Comparison of ENCODE assay signal across 8 mouse cellular contexts in genomic region chr16:87698692-87699305, GRCm38 (mm10). TPM values are rescaled to one million over a fixed set of nuclear protein-coding genes. Genes with fewer than 3 reads are reported as not detected.
DNase-seq lines count a peak whose midpoint lies in the region; ATAC-seq and TF ChIP-seq lines count a peak whose summit lies in the region.

Gene Bach1, plus strand, starts transcription at chr16:87698945.

- under 1% methylated on average over 82 of the region's 84 CpGs for WGBS in heart, embryonic 10.5 days
- 1% methylated on average over 63 of the region's 84 CpGs for WGBS in kidney, embryonic 15.5 days
- WGBS in liver, embryonic 11.5 days: under 1% methylated on average over 71 of the region's 84 CpGs
- WGBS in stomach, embryonic 14.5 days: under 1% methylated on average over 80 of the region's 84 CpGs

- peak within 1 kb of the TSS; percentile 76 for H3K4me2 ChIP-seq in kidney, embryonic 15.5 days
- H3K4me2 ChIP-seq in liver, embryonic 11.5 days: peak within 1 kb of the TSS; percentile 59
- H3K4me2 ChIP-seq in stomach, embryonic 14.5 days (replicated peaks; ENCODE audit: low read depth, low read length): peak within 1 kb of the TSS; percentile 65

- peak; percentile 95 for ATAC-seq in kidney, embryonic 15.5 days (replicated peaks; ENCODE audit: low FRiP score)
- peak; percentile 85 for ATAC-seq in liver, embryonic 11.5 days (replicated peaks; ENCODE audit: low FRiP score)
- ATAC-seq in stomach, embryonic 14.5 days (ENCODE audit: insufficient number of reproducible peaks, insufficient read depth, low FRiP score, low read depth): peak; percentile 92

- peak; percentile 45; the same call in 1 of the 2 replicates for TF ChIP-seq POLR2A in bone marrow macrophage, adult 2 months (IDR thresholded peaks at IDR 0.05; ENCODE audit: borderline replicate concordance, low read depth, low read length)
- peak; percentile 90 for TF ChIP-seq POLR2A in embryonic fibroblast, embryonic 13.5 days (IDR thresholded peaks at IDR 0.05; ENCODE audit: low read depth, low read length)

- no peaks in the 10 kb centered on the region for H3K36me3 ChIP-seq in heart, embryonic 10.5 days
- no peaks in the 10 kb centered on the region for H3K36me3 ChIP-seq in kidney, embryonic 15.5 days
- no peaks in the 10 kb centered on the region for H3K36me3 ChIP-seq in liver, embryonic 11.5 days (ENCODE audit: control insufficient read depth, insufficient read depth, low read length)
- H3K36me3 ChIP-seq in stomach, embryonic 14.5 days (ENCODE audit: control insufficient read depth, insufficient read depth, low read length): no peaks in the 10 kb centered on the region

- H3K9me3 ChIP-seq in heart, embryonic 10.5 days: no peaks in the 10 kb centered on the region
- H3K9me3 ChIP-seq in kidney, embryonic 15.5 days (replicated peaks): no peaks in the 10 kb centered on the region
- H3K9me3 ChIP-seq in liver, embryonic 11.5 days (ENCODE audit: control insufficient read depth, low read length): no peaks in the 10 kb centered on the region
- H3K9me3 ChIP-seq in stomach, embryonic 14.5 days (ENCODE audit: control insufficient read depth, low read depth, low read length): no peaks in the 10 kb centered on the region

- peak within 1 kb of the TSS; percentile 89 for H3K4me3 ChIP-seq in bone marrow macrophage, adult 2 months (ENCODE audit: insufficient read depth, low read length)
- peak within 1 kb of the TSS; percentile 99 for H3K4me3 ChIP-seq in embryonic fibroblast, embryonic 13.5 days (ENCODE audit: insufficient read depth, low read length)
- peak within 1 kb of the TSS; percentile 94 for H3K4me3 ChIP-seq in heart, embryonic 10.5 days
- H3K4me3 ChIP-seq in kidney, embryonic 15.5 days (replicated peaks): peak within 1 kb of the TSS; percentile 88
- peak within 1 kb of the TSS; percentile 89 for H3K4me3 ChIP-seq in liver, embryonic 11.5 days (ENCODE audit: low read depth, low read length)
- H3K4me3 ChIP-seq in stomach, embryonic 14.5 days (ENCODE audit: low read depth, low read length): peak within 1 kb of the TSS; percentile 81

- H3K27ac ChIP-seq in bone marrow macrophage, adult 2 months (ENCODE audit: insufficient read depth, low read depth, low read length): peak within 1 kb of the TSS; percentile 81
- peak within 1 kb of the TSS; percentile 96 for H3K27ac ChIP-seq in embryonic fibroblast, embryonic 13.5 days (ENCODE audit: insufficient read depth, low read length)
- peak within 1 kb of the TSS; percentile 99 for H3K27ac ChIP-seq in heart, embryonic 10.5 days
- H3K27ac ChIP-seq in kidney, embryonic 15.5 days: peak within 1 kb of the TSS; percentile 91
- H3K27ac ChIP-seq in liver, embryonic 11.5 days (ENCODE audit: low read depth, low read length): peak within 1 kb of the TSS; percentile 95
- peak within 1 kb of the TSS; percentile 86 for H3K27ac ChIP-seq in stomach, embryonic 14.5 days (ENCODE audit: low read length)

- no peak for TF ChIP-seq CTCF in bone marrow macrophage, adult 2 months (IDR thresholded peaks at IDR 0.05; ENCODE audit: low read depth, low read length)
- TF ChIP-seq CTCF in embryonic fibroblast, embryonic 13.5 days (IDR thresholded peaks at IDR 0.05; ENCODE audit: borderline replicate concordance, insufficient read depth, low read length): no peak

- H3K9ac ChIP-seq in kidney, embryonic 15.5 days: peak within 1 kb of the TSS; percentile 96
- peak within 1 kb of the TSS; percentile 85 for H3K9ac ChIP-seq in liver, embryonic 11.5 days (ENCODE audit: low read depth, low read length)
- peak within 1 kb of the TSS; percentile 97 for H3K9ac ChIP-seq in stomach, embryonic 14.5 days (replicated peaks; ENCODE audit: low read depth, low read length)

- peaks cover 40% of the 10 kb centered on the region for H3K4me1 ChIP-seq in bone marrow macrophage, adult 2 months (ENCODE audit: control insufficient read depth, insufficient read depth, low read length)
- H3K4me1 ChIP-seq in embryonic fibroblast, embryonic 13.5 days (ENCODE audit: control insufficient read depth, insufficient read depth, low read length): no peaks in the 10 kb centered on the region
- peaks cover 46% of the 10 kb centered on the region for H3K4me1 ChIP-seq in heart, embryonic 10.5 days
- peaks cover 38% of the 10 kb centered on the region for H3K4me1 ChIP-seq in kidney, embryonic 15.5 days
- peaks cover 32% of the 10 kb centered on the region for H3K4me1 ChIP-seq in liver, embryonic 11.5 days (replicated peaks; ENCODE audit: control insufficient read depth, insufficient read depth, low read length)
- H3K4me1 ChIP-seq in stomach, embryonic 14.5 days (ENCODE audit: control insufficient read depth, insufficient read depth, low read length): peaks cover 13% of the 10 kb centered on the region; the same call in 1 of the 2 replicates

- DNase-seq in B cell, adult 2 months: peak; percentile 97
- DNase-seq in heart, embryonic 10.5 days (ENCODE audit: low spot score): peak; percentile 98
- peak; percentile 98 for DNase-seq in liver, embryonic 11.5 days (ENCODE audit: low spot score)
- DNase-seq in naive thymus-derived CD4-positive, alpha-beta T cell, adult 2 months (ENCODE audit: low read depth): peak; percentile 97

- peaks cover 10% of the 10 kb centered on the region; the same call in 1 of the 2 replicates for H3K27me3 ChIP-seq in heart, embryonic 10.5 days (ENCODE audit: insufficient read depth, poor library complexity, severe bottlenecking)
- H3K27me3 ChIP-seq in kidney, embryonic 15.5 days: no peaks in the 10 kb centered on the region
- H3K27me3 ChIP-seq in liver, embryonic 11.5 days (replicated peaks; ENCODE audit: control insufficient read depth, insufficient read depth, low read length): no peaks in the 10 kb centered on the region
- H3K27me3 ChIP-seq in stomach, embryonic 14.5 days (ENCODE audit: control insufficient read depth, insufficient read depth, low read length): no peaks in the 10 kb centered on the region

RNA-seq across cellular contexts. Expression of gene Bach1, which starts in this region (rescaled TPM):
- 75.6 and 78.9 TPM in 2 replicates for polyA plus RNA-seq in bone marrow macrophage, adult 2 months (2012; ENCODE audit: insufficient read depth, insufficient read length, missing spikeins)
- polyA plus RNA-seq in embryonic fibroblast, embryonic 13.5 days (2011; ENCODE audit: insufficient read length, low read depth, missing spikeins): 35.1 and 48.0 TPM in 2 replicates
- 8.5 and 9.4 TPM in 2 replicates for polyA plus RNA-seq in heart, embryonic 10.5 days (2016; fragmentation: Nextera tagmentation; extraction: Ambion mirVana)
- 11.0 and 13.6 TPM in 2 replicates for polyA plus RNA-seq in kidney, embryonic 15.5 days (2015; fragmentation: Nextera tagmentation; extraction: Ambion mirVana)
- 10.6 and 11.1 TPM in 2 replicates for polyA plus RNA-seq in liver, embryonic 11.5 days (2014; fragmentation: Nextera tagmentation; extraction: Ambion mirVana)
- 15.3 and 16.2 TPM in 2 replicates for polyA plus RNA-seq in stomach, embryonic 14.5 days (2014; fragmentation: Nextera tagmentation; extraction: Ambion mirVana)

Comparison
In these comparisons a context has a peak if more than half of its experiments do, and no peak if none do; other contexts are left out.
1. Peak in every context shown above with its lines: DNase-seq, ATAC-seq, H3K4me3 ChIP-seq and H3K27ac ChIP-seq.